Mouse (Mus musculus) 3134 (cell line): ENCODE measurements around the gene Colgalt1.
A peak's percentile ranks its signal among the peaks of the same experiment; 100 is the strongest.

Experiments used
- DNase-seq: peaks from one replicate; pipeline ENCODE4 v3.0.0-alpha.2; 2011; ENCODE audit warnings: low spot score; ENCODE audit not compliant: insufficient read length; ENCODE audit errors: extremely low read depth

Colgalt1 gene

GRCm38 (mm10) chr8:71627265-71628099, 16.7 kb downstream of the Colgalt1 start:
- no peak for DNase-seq

GRCm38 (mm10) chr8:71628396-71629095, 17.7 kb downstream of the Colgalt1 start:
- no peak for DNase-seq

GRCm38 (mm10) chr8:71629096-71629697, 18.4 kb downstream of the Colgalt1 start:
- DNase-seq = peak; percentile 97

DNA sequence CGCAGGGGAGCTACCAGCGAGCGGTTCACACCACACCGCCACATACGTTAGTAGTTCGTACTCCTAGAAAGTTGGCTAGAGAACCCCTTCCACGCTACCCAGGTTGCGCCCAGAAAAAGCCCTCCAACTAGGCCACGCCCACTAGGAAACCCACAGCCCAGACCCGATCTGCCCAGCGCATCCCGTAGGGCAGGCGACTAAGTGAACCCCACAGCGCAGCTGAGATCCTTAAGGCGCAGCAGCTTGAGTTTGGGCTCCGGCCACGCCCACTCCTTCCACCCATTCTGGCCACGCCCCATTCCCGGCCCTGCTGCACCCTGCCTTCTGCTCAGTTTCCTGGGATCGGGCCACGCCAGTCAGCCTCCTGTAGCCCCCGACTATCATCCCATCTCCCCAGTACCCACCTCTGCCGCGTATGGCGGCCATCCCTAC, 19.0 kb downstream of the Colgalt1 start:
- DNase-seq = peak; percentile 86

GRCm38 (mm10) chr8:71630761-71631160, 20.0 kb downstream of the Colgalt1 start:
- DNase-seq = no peak

DNA sequence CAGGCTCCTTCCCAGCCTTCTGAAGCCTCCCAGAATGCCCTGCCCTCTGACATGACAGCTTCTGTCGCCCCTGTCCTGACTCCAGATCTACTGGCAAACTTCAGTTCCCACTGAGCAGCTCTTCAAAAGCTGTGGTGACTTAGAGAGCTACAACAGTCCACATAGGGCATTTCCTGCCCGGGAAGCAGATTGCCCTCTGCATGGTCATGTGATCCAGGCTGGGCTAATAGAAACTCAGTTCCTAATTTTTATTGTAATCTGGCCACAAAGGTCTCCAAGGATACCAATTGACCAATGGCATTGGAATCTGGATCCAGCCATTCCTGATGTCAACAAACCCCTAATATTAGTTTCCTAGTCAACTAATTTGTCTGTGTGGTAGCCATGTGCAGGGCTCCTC, 21.1 kb downstream of the Colgalt1 start:
- no peak for DNase-seq

GRCm38 (mm10) chr8:71633164-71633563, 22.4 kb downstream of the Colgalt1 start:
- peak; percentile 75 for DNase-seq

- DNase-seq = no peak
Observed at GRCm38 (mm10) chr8:71633981-71634667, 23.3 kb downstream of the Colgalt1 start.

DNA sequence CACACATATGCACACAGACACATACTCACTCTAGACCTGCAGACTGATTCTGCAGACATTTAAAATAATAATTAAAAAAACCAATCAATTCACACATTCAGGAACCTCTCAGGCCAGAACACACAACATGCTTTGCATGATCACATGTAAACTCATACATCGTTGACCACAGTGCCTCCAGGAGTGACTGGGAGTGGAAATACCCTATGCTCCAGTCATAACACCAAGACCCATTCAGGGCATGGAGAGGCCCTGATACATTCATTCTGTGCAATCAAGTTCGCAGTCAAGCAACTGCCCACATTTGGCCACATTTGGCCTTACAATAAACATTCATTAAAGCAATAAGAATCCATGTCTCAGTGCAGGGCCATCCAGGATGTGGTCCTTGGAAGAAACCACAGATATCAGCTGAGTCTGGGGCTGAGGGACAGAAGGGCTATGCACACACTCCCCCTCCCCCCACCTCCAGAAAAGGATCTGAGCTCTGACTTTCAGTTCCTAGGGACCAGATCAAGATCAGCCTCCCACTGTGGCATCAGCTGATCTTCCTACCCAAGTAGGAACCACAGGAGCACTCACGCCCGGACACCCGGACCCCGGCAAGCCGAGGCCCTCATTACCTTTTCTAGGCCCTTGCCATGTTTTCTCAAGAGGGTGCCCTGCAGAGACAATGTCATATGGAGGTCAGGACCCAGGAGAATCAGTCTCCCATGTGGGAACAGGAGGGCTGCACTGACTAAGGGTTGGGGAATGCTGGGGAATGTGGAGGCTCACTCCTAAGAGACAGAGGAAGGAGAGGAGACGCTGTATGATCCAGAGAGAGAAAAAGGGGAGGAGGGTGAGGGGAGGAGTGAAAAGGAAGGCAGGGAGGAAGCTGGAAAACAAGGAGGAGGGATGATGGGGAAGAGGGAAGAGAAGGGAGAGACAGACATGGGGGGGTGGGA, 26.6 kb downstream of the Colgalt1 start:
- DNase-seq = peak; percentile 53

DNA sequence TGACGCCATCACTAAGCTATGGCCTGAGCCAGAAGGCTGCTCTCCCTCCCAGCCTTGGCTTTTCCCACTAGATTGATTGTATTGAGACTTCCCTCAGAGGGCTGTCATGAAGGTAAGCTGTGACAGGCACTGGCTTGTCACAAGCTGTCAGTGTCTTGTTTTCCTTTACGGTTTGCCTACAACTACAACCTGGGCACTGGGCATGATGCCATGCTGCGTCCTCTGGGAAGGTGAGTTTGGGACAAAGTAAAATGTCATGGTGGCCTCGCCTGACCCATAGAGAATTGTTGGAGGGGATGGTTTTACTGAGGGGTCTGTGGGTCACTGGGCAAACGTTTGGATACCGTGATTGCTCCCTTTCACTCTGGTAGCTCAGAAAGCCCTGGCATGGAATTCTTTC, 27.5 kb downstream of the Colgalt1 start:
- no peak for DNase-seq

DNA sequence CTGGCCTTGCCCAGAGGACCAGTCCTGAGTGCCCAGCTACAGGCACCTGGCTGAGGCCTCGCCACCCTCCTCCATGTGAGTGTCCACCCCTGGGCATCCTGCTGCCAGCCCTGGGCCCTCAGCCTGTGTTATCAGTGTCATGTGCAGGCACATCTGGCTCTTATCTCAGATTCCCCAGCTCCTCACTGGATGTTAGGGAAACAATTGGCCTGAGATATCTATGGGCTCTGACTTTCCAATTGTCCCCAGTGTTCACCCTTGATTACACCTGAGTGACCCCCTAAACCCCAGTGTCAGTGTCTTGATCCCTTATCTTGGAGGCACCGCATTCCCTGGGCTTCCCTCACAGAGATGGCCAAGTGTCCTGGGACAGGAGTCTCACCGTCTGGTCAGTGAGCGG, 28.5 kb downstream of the Colgalt1 start:
- DNase-seq = no peak

DNA sequence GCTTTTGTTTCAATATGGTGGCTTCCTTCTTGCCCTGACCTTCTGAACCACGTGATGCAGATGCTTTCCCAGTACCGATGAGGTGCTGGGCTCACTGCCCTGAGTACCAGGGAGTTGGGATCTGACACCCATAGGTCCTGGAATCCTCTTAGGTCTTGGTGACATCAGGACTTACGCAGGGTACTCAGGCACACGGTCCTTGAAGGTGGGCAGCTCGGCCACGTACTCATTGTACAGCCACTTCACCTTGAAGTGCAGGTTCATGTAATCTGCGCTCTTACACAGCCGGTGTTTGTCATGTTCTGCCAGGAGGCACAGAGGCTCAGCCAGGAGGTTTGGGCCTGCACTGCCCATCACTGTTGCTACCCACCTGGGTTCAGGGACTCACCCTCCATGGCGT, 34.7 kb downstream of the Colgalt1 start:
- DNase-seq = no peak

GRCm38 (mm10) chr8:71654600-71654999, 43.8 kb downstream of the Colgalt1 start:
- no peak for DNase-seq

DNA sequence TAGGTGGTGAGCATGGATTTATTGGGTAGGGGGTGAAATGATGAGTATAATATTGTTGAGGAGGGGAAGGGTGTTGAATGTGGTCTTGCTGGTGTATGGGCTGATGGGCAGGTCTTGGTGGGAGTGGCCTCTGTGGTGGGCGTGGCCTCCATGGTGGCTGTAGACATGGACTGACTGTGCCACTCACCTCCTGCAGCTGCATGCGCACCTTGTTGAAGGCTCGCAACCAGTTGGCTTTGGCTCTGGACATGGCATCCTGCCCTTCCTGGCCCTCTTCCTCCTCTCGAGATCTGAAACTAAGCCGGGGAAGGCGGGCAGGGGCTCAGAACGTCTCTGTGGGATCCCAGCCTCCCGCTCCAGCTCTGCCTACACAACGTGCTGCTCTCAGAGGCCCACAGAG, 47.0 kb downstream of the Colgalt1 start:
- DNase-seq = no peak

DNA sequence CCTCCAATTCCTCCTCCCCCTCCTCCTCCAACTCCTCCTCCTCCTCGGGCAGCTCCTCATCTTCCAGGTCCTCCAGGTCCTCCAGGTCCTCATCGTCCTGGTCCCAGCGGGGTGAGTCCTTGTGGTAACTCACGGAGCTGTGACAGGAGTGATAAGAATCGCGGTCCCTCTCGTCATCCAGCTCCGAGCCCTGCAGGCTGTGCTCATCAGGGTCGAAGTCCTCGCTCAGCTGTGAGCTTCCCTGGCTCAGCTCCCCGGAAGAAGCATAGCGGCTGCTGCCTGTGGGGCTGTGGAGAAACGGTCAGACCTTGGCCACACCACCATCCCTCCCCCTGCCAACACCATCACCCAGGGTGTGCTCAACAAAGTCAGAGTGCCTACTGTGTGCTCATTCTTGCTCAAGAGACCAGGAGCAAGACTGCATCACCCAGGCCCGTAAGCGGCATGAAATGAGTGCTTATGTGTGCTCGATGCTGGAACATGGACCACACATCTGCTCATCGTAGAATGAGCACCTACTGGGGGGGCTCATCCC, 47.8 kb downstream of the Colgalt1 start:
- DNase-seq = no peak

DNA sequence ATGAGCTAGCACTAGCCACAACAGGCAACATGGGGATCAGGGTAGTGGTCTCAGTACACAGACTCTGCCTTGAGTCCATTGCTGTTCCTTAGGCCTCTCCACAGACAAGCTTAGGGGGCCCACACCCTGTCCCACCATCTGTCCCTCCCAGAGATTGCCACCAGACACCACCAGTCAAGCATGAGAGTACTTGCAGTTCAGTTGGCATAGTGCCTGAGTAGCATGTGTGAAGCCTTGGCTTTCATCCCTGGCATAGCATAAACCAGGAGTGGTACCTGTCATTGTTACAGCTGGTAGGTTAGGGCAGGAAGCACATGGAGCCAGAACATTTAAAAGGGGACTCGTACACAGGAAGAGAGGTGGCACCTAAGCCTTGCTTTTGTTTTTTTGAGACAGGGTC, 49.0 kb downstream of the Colgalt1 start:
- no peak for DNase-seq

DNA sequence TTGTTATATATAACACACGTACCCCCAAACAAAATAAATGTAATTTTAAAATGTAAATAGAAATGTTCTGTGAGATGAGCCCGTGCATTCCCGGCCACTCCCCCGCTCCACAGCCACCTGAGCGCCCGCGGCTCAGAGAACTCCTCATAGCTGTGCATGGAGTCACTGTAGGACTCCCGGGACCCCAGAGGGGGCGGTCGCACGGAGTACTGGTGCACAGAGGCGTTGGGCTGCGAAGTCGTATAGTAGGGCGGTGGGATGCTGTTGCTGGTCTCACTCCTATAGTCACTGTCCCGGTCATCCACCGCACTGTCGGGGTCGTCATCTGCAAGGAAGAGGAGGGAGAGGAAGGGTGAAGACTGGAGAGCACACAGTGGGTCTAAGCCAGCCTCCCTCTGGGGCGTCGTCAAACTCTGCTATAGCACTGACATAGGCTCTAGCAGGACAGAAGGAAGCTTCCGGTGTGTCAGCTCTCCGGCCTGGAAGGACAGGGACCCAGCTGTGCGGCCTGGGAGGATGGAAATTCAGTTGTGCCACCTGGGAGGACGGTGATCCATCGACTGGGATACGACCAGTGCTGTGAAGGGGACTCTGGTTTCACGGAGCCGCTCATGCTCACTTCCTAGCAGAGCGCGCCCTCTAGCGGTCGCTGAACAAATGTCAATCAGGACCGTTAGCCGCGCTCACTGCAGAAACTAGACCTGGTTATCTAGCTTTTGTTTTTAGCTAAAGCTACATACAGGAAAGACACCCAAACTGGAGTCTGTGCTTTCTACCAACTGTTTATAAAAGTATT, 49.7 kb downstream of the Colgalt1 start:
- DNase-seq = peak; percentile 55

GRCm38 (mm10) chr8:71665331-71666130, 54.7 kb downstream of the Colgalt1 start:
- peak; percentile 92 for DNase-seq
